Mouse (Mus musculus) CH12.LX (cell line): ENCODE measurements around the gene Gnaz.

Source experiments
- CTCF ChIP-seq, 2 experiments: IDR thresholded peaks in 1 of 2; conservative IDR thresholded peaks in 1 of 2; 2 replicates each; pipeline ENCODE4 v1.5.1; 2011 to 2012; ENCODE audit warnings: low read depth in 2 of 2, low read length in 2 of 2, improper control_type of control experiment in 1 of 2, inconsistent platforms in 1 of 2, mild to moderate bottlenecking in 1 of 2, moderate library complexity in 1 of 2
- EP300 ChIP-seq: IDR thresholded peaks from 2 replicates; pipeline ENCODE4 v1.6.1; 2011; ENCODE audit warnings: low read length, improper control_type of control experiment
- ETS1 ChIP-seq: conservative IDR thresholded peaks from 2 replicates; pipeline ENCODE4 v1.6.1; 2012; ENCODE audit warnings: low read depth, mild to moderate bottlenecking, inconsistent platforms, low read length, improper control_type of control experiment, moderate library complexity
- JUN ChIP-seq: IDR thresholded peaks from 2 replicates; pipeline ENCODE4 v1.6.1; 2011; ENCODE audit warnings: low read depth, mild to moderate bottlenecking, low read length, improper control_type of control experiment, moderate library complexity; ENCODE audit not compliant: insufficient read depth
- JUND ChIP-seq: conservative IDR thresholded peaks from 2 replicates; pipeline ENCODE4 v1.6.1; 2011; ENCODE audit warnings: low read depth, low read length, improper control_type of control experiment
- KAT2A ChIP-seq: IDR thresholded peaks from 2 replicates; pipeline ENCODE4 v1.6.1; 2012; ENCODE audit warnings: low read length, improper control_type of control experiment, inconsistent platforms; ENCODE audit not compliant: insufficient replicate concordance
- MAZ ChIP-seq: IDR thresholded peaks from 2 replicates; pipeline ENCODE4 v1.6.1; 2012; ENCODE audit warnings: low read depth, mild to moderate bottlenecking, inconsistent platforms, low read length, improper control_type of control experiment, moderate library complexity
- MYC ChIP-seq: IDR thresholded peaks from 2 replicates; pipeline ENCODE4 v1.6.1; 2011; ENCODE audit warnings: low read depth, mild to moderate bottlenecking, improper control_type of control experiment, low read length
- POLR2A ChIP-seq: IDR thresholded peaks from 2 replicates; pipeline ENCODE4 v1.6.1; 2011; ENCODE audit warnings: low read depth, mild to moderate bottlenecking, improper control_type of control experiment, low read length
- RCOR1 ChIP-seq: conservative IDR thresholded peaks from 2 replicates; pipeline ENCODE4 v1.6.1; 2012; ENCODE audit warnings: low read depth, mild to moderate bottlenecking, inconsistent platforms, low read length, improper control_type of control experiment
- SIN3A ChIP-seq: IDR thresholded peaks from 2 replicates; pipeline ENCODE4 v1.6.1; 2012; ENCODE audit warnings: low read length, improper control_type of control experiment, inconsistent platforms
- ZC3H11A ChIP-seq: IDR thresholded peaks from 2 replicates; pipeline ENCODE4 v1.6.1; 2012; ENCODE audit warnings: low read depth, mild to moderate bottlenecking, inconsistent platforms, low read length, improper control_type of control experiment
- ZKSCAN1 ChIP-seq: IDR thresholded peaks from 2 replicates; pipeline ENCODE4 v1.6.1; 2012; ENCODE audit warnings: low read depth, inconsistent platforms, low read length, improper control_type of control experiment, borderline replicate concordance
- ZMIZ1 ChIP-seq: IDR thresholded peaks from 2 replicates; pipeline ENCODE4 v1.6.1; 2012; ENCODE audit warnings: low read depth, mild to moderate bottlenecking, inconsistent platforms, low read length, improper control_type of control experiment

DNA sequence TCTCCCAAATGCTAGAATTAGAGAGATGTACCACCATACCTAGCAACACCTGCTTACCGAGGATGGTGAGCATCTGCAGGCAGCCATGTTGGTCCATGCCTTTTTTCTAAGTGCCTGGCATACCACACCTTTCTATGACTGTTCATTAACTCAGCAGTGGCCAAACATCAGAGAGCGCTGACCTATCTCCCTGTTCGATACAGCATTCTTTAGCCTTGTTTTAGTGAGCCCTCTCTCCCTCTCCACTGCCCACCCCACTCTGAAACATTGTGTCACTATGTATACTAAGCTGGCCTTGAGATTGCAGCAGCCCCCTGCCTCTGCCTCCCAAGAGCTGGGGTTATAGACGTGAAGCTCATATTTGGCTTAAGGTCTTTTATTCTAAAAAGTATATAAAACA, 86.7 kb downstream of the Gnaz start:
- no peak for TF ChIP-seq CTCF (conservative IDR thresholded peaks at IDR 0.05 in 1 of 2, IDR thresholded peaks at IDR 0.05 in 1 of 2; ENCODE audit: low read depth in 2 of 2, low read length in 2 of 2)
- TF ChIP-seq KAT2A, result no peak
- TF ChIP-seq JUN, result no peak
- TF ChIP-seq MYC, result no peak
- no peak for TF ChIP-seq ZC3H11A
- no peak for TF ChIP-seq EP300
- no peak for TF ChIP-seq ETS1
- no peak for TF ChIP-seq SIN3A
- TF ChIP-seq RCOR1, result no peak
- TF ChIP-seq ZMIZ1, result no peak
- no peak for TF ChIP-seq MAZ
- no peak for TF ChIP-seq POLR2A
- no peak for TF ChIP-seq ZKSCAN1
- no peak for TF ChIP-seq JUND
